Mouse (Mus musculus) embryonic stem cell, embryonic (primary cell): ENCODE results near the gene Tst.

Experiments
- CTCF ChIA-PET, 4 experiments: fragments of 300-600 bp in 2 of 4; fragments of 350-600 bp in 2 of 4; sonication (Branson Sonifier 250); formaldehyde crosslinking; loops; one replicate each; lab custom pipeline; 2022; ENCODE audit warnings: inconsistent platforms in 2 of 4; lab: Charles Lee
- POLR2A ChIA-PET, 4 experiments: fragments of 300-600 bp in 2 of 4; fragments of 350-600 bp in 2 of 4; sonication (Branson Sonifier 250); formaldehyde crosslinking; loops; one replicate each; lab custom pipeline; 2022; ENCODE audit warnings: antibody characterized with exemption in 4 of 4, inconsistent platforms in 1 of 4; lab: Charles Lee

Tst gene

GRCm38 (mm10) chr15:78416937-78417336 lies 11.2 kb upstream of the Tst start:
- CTCF ChIA-PET, result interaction anchor here in 1 of 4 experiments (0.7 kb wide), 1 partner anchor 25 kb away, joined by 4 read pairs; no protein-coding TSS in a partner anchor
- POLR2A ChIA-PET, result interaction anchor here in 3 of 4 experiments (0.5 to 2.9 kb wide), 6 partner anchors 8 to 554 kb away, joined by 4 to 11 read pairs (median 6); partner anchors contain the start of genes Mpst (in 3 of the 3) and Tst (in 1 of the 3)

GRCm38 (mm10) chr15:78414157-78414556 lies 8.4 kb upstream of the Tst start:
- ChIA-PET CTCF (interaction anchor here in 1 of 4 experiments (0.9 kb wide), 1 partner anchor 9 kb away, joined by 5 read pairs; no protein-coding TSS in a partner anchor), POLR2A (interaction anchor here in 1 of 4 experiments (0.6 kb wide), 1 partner anchor 8 kb away, joined by 3 read pairs; the partner anchor contains the start of genes Mpst and Tst)

GRCm38 (mm10) chr15:78413719-78414117 lies 8.0 kb upstream of the Tst start:
- POLR2A ChIA-PET, result interaction anchor here in 1 of 4 experiments (0.8 kb wide), 1 partner anchor 810 kb away, joined by 4 read pairs; no protein-coding TSS in a partner anchor
- CTCF ChIA-PET, result interaction anchor here in 2 of 4 experiments (0.9 to 1.9 kb wide), 2 partner anchors 9 to 11 kb away, joined by 5 to 9 read pairs; no protein-coding TSS in a partner anchor

- ChIA-PET CTCF (interaction anchor here in 2 of 4 experiments (0.9 to 1.9 kb wide), 4 partner anchors 10 to 119 kb away, joined by 3 to 9 read pairs (median 4); no protein-coding TSS in a partner anchor), POLR2A (interaction anchor here in 1 of 4 experiments (0.8 to 1.1 kb wide), 2 partner anchors 11 to 811 kb away, joined by 4 read pairs; no protein-coding TSS in a partner anchor)
Observed at GRCm38 (mm10) chr15:78413083-78413718, 7.5 kb upstream of the Tst start.

DNA sequence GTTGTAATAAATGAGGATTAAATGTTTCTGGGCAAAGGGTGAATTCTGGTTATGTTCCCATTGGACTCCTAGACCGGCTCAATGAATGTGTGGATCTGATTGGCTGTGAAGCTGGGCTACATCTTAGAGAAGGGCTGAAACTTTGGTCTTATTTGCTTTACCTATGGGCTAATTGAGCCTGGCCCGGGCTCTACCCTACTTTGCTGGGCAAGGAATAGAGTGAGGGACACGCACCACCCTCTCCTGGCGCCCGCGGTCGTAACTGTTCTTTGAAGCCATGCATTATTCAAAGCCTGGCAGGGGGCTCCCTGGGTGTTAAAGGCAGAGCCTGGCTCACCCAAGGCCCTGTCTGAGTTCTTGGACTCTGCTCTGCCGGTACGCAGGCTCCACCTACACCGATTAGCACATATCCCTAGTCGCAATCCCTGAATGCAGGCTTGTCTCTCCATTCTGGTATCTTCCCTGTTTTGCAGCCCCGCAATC lies 3.9 kb upstream of the Tst start:
- CTCF ChIA-PET, result interaction anchor here in 2 of 4 experiments (0.7 to 3.9 kb wide), 2 partner anchors 13 to 18 kb away, joined by 3 to 14 read pairs; partner anchors contain the start of gene Kctd17 (in 1 of the 2)
- POLR2A ChIA-PET, result interaction anchor here in 2 of 4 experiments (0.9 to 3.7 kb wide), 9 partner anchors 9 to 31 kb away, joined by 3 to 26 read pairs (median 6); partner anchors contain the start of gene Kctd17 (in 1 of the 2)

DNA sequence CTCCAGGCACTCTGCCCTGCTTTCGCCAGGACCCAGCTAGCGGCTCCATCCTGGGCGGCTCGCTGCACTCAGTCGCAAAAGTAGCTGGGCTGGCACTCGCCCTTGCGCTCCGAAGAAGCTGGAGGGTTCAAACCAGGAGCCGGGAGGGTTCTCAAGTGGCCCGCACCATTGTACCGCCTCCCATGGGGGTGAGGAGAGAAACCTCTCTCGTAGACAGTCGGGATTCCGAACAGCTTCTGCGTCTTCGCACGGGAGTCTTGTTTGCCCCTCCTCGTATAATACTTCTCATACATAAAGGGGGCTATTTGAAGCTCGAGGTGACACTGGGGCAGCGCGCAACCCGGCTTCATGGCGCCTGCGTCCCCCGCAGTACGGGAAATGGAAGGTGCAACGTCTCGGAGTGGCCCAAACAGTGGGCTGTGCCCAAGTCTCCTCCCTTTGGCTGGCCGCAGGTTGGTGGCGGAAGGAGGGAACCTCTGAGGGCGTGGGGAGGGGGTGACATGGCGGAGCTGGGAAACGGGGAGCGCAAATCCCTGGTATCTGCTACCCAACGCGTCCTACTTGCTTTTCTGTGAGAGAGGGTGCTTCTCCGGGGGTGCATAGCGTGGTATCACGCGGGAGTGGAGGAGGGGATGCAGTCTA lies 707 bp upstream of the Tst start, which contains the start of gene Mpst:
Mpst (plus strand) TSS at position 124 of the 642 bp plus-strand sequence.
- CTCF ChIA-PET, result interaction anchor here in 2 of 4 experiments (0.7 to 2.6 kb wide), 17 partner anchors 14 to 373 kb away, joined by 3 to 14 read pairs (median 5); partner anchors contain the start of gene Kctd17 (in 1 of the 2)
- POLR2A ChIA-PET, result interaction anchor here (0.5 to 4.3 kb wide), 72 partner anchors 8 to 1106 kb away, joined by 3 to 128 read pairs (median 4); partner anchors contain the start of genes Kctd17 (in 3 of the 4), Cacng2 (in 2 of the 4), Eif3d (in 2 of the 4) and Tex33 (in 2 of the 4)

DNA sequence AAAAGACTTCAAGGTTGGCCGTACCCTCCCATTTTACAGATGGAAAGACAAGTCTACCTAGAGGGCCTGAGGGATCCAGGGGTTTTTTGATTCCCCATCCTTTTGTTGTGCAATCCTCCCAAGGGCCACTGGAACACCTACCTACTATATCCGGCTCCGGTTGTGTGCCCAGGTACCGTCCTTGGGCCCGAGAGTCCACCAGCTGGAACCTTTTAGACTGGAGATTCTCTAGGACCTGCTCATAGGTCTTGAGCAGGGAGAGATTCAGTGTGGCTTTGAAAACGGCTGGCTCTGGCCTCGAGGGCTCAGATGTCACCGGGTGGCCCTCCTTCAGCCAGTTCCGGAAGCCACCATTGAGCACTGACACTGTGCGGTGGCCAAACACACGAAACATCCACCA lies 609 bp downstream of the Tst start:
- CTCF ChIA-PET, result interaction anchor here in 1 of 4 experiments (1.1 to 2.6 kb wide), 3 partner anchors 17 to 43 kb away, joined by 3 to 14 read pairs (median 14); partner anchors contain the start of gene Kctd17

GRCm38 (mm10) chr15:78403896-78404295 lies 1.8 kb downstream of the Tst start:
- CTCF ChIA-PET, result no interaction called here
- POLR2A ChIA-PET, result interaction anchor here in 2 of 4 experiments (1.2 kb wide), 2 partner anchors 21 to 26 kb away, joined by 3 read pairs; no protein-coding TSS in a partner anchor

More for the DNA sequence above, 609 bp downstream of the Tst start:
- POLR2A ChIA-PET, result interaction anchor here in 3 of 4 experiments (0.8 to 4.3 kb wide), 9 partner anchors 9 to 639 kb away, joined by 3 to 128 read pairs (median 8); partner anchors contain the start of genes Kctd17 (in 1 of the 3) and Tex33 (in 1 of the 3)

DNA sequence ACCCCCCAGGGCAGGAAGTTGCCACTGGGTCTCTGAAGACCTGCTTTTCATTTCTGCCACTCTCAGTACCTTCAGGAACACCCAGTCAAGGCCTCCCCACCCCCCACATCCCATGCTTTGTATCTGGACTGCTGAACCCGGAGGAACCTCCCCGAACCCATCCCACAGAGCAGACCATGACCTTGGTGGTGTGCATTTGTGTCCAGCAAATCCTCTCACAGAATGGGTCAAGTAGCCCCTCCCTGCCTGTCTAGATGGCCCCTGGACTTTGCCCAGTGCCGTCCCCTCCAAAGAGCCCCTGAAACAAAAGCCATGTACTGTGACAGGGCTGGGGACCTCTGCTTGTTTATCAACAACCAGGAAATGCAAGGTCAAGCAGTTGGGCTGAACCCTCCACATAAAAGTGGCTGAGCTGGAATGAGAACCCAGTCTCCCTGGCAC lies 2.4 kb downstream of the Tst start:
- ChIA-PET CTCF (no interaction called here), POLR2A (interaction anchor here in 1 of 4 experiments (1.2 to 1.3 kb wide), 2 partner anchors 22 to 33 kb away, joined by 3 read pairs; no protein-coding TSS in a partner anchor)

- ChIA-PET POLR2A (interaction anchor here in 2 of 4 experiments (0.6 to 1.3 kb wide), 4 partner anchors 9 to 580 kb away, joined by 3 to 4 read pairs (median 3); no protein-coding TSS in a partner anchor), CTCF (interaction anchor here in 2 of 4 experiments (1.0 to 1.5 kb wide), 2 partner anchors 20 to 22 kb away, joined by 3 to 4 read pairs; no protein-coding TSS in a partner anchor)
Observed at GRCm38 (mm10) chr15:78402423-78402822, 3.3 kb downstream of the Tst start.

GRCm38 (mm10) chr15:78401921-78402320 lies 3.8 kb downstream of the Tst start:
- ChIA-PET CTCF (interaction anchor here in 2 of 4 experiments (1.0 to 1.5 kb wide), 2 partner anchors 21 to 22 kb away, joined by 3 to 4 read pairs; no protein-coding TSS in a partner anchor), POLR2A (interaction anchor here in 2 of 4 experiments (0.6 to 1.3 kb wide), 4 partner anchors 10 to 581 kb away, joined by 3 to 4 read pairs (median 3); no protein-coding TSS in a partner anchor)

GRCm38 (mm10) chr15:78401345-78401744 lies 4.4 kb downstream of the Tst start:
- POLR2A ChIA-PET, result interaction anchor here in 2 of 4 experiments (0.6 to 1.7 kb wide), 3 partner anchors 9 to 132 kb away, joined by 3 to 6 read pairs (median 4); no protein-coding TSS in a partner anchor
- CTCF ChIA-PET, result interaction anchor here in 1 of 4 experiments (1.5 kb wide), 1 partner anchor 23 kb away, joined by 4 read pairs; no protein-coding TSS in a partner anchor

DNA sequence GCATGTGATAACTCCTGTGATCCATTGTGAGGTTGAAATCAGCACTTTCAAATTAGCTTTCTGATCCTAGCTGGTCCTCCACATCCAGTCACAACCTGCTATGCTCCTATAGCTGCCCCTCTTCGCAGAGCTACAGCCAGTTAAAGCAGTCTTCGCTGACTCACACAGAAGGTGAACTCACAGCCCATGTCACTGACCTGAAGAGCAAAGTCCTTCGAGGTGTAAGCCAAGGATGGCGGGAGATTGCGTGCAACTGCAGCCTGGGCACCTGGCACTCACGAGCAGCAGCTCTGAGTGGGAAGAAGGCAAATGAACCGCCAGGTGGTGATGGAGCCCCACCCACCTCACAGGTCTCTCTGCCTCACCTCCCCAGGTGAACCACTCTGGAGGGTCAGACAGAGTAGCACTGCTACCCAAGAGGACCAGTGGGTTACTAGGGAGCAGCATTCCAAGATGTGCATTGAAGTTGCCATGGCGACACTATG lies 10.2 kb downstream of the Tst start, which contains the start of gene Tex33:
Tex33 (minus strand) TSS at position 435 of the 485 bp plus-strand sequence.
- CTCF ChIA-PET, result interaction anchor here in 1 of 4 experiments (0.9 to 1.2 kb wide), 2 partner anchors 29 to 41 kb away, joined by 3 to 5 read pairs; no protein-coding TSS in a partner anchor
- POLR2A ChIA-PET, result interaction anchor here in 2 of 4 experiments (1.6 to 3.3 kb wide), 2 partner anchors 11 kb away, joined by 4 to 17 read pairs; partner anchors contain the start of genes Mpst (in 2 of the 2) and Tst (in 1 of the 2)

- CTCF ChIA-PET, result interaction anchor here in 1 of 4 experiments (1.0 kb wide), 1 partner anchor 32 kb away, joined by 3 read pairs; no protein-coding TSS in a partner anchor
- POLR2A ChIA-PET, result no interaction called here
Observed at GRCm38 (mm10) chr15:78390855-78391254, 14.9 kb downstream of the Tst start.

- CTCF ChIA-PET, result no interaction called here
- POLR2A ChIA-PET, result no interaction called here
Observed at GRCm38 (mm10) chr15:78385564-78385963, 20.1 kb downstream of the Tst start.

- CTCF ChIA-PET, result no interaction called here
- POLR2A ChIA-PET, result no interaction called here
Observed at GRCm38 (mm10) chr15:78384220-78385116, 21.2 kb downstream of the Tst start.
